Mouse (Mus musculus): ENCODE data around the gene Chrnb1.

Gene Chrnb1

GRCm38 (mm10) chr11:69774961-69775360 is 20.8 kb downstream of the Chrnb1 start:
- no peak for DNase-seq (ENCODE audit: low spot score)

DNA sequence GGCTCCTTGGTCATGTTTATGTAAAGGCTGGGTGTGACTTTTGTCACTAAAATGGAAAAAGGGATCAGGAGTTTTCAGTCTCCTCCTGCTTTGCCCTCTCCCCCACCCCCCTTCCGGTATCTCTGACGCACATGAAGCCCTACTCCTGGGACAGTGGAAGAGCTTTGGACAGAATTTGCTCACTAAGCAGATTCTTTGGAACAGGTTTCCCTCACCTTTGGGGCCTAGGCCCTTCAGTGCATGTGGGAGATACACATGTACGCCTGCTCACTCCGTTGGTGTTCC is 28.2 kb downstream of the Chrnb1 start:
- DNase-seq (ENCODE audit: low spot score), result no peak

DNA sequence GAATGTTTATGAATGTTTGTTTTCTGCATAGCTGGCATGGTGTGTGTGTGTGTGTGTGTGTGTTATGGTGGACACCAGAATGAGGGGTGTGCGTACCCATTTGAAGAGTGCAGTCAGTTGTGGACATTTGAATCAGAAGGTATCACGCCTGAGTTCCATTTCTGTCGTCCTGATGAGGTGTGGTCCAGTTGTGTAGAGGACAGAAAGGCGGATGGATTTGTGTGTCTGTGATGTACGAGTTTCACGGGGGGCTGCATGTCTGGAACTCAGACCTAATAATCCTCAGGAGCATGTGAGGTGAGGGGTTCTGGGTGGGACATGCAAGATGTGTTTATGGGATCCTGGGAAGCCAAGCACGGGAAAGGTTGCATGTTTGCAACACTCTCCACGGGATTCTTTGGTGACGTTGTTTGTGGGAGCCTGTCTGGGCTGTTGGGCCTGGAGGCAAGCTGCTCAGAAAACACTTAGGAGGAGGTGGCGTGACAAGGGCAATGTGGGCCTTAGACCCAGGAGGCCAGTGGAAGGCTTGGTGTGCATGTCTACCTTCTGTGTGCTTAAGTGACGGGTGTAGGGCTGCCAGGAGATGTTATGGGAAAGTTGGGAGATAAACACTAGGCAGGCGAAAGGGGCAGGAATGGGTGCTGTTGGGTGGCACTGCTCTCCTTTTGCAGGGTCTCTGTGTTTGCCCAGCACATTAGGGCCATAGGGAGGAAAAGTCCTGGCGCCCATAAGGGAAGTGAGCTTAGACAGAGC is 28.7 kb downstream of the Chrnb1 start:
- no peak for DNase-seq (ENCODE audit: low spot score)

DNA sequence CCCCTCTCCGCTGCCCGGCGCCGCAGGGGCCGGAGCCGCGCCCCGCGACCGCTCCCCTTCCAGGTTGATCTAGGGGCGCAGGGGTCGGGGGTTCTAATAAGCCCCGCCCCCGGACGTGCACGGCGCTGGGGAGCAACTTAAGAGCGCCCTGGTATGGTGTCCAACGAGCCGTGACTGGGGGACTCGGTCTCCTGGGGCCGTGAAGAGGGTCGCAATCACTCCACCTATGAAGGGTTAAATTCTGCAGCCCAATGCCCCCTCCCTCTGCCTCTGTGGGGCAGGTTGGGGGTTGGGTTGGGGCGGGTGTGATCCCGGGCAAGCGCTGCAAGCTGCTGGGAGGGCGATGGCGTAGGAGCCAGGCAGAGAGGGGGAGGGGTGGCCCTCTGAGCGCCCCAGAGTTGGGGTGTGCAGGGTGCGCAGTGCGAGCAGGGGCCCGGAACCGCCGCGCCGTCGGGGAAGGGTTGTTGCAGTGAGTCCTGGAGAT is 29.6 kb downstream of the Chrnb1 start:
- DNase-seq (ENCODE audit: low spot score), result no peak

DNA sequence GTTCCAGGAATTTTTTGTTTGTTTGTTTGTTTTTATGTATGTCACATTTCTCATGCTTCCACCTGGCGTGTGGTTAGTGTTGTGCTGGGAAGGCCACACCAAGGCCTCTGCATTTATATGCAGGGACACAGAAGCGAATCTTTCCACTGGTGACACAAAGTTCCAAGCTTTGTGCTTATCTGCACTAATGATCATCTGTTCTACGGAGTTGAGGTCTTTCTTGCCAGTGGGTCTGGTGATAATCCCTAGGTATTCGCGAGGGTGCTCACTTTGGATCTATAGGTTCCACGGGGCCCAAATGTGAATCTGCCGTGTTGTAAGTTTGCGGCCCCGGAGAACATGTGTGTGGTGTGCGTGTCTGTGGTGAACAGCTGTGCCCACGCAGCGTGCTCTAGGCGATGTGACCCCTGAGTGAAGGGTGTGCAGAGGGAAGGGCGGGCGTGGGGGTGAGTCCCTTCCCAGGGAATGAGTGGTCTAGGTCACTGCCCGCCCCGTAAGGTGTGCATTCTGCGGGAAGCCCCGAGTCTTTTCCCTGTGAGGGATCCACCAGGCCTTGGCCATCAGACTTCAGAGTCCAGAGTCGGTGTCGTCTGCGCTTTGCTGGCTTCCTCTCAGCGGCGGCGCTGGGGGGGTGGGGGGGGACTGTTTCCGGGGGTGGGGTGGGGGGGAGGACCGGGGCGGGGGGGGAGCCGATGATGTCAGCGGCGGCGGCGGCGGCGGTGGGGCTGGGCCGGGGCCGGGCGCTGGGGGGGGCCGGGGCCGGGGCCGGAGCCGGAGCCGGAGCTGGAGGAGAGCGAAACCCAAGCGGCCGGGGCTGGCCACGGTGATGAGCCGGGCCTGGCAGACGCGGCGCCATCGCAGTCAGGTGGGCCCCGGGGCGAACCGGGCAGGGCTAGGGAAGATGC is 30.3 kb downstream of the Chrnb1 start, which contains the start of gene Zbtb4:
TSS of gene Zbtb4 (plus strand) at position 692 of the 905 bp plus-strand sequence.
- DNase-seq (ENCODE audit: low spot score), result no peak

GRCm38 (mm10) chr11:69763551-69763950 is 32.2 kb downstream of the Chrnb1 start:
- DNase-seq (ENCODE audit: low spot score), result no peak

GRCm38 (mm10) chr11:69761868-69762267 is 33.9 kb downstream of the Chrnb1 start, which contains the start of gene Slc35g3:
Gene Slc35g3, minus strand, starts transcription at chr11:69761968.
- DNase-seq (ENCODE audit: low spot score), result no peak

DNA sequence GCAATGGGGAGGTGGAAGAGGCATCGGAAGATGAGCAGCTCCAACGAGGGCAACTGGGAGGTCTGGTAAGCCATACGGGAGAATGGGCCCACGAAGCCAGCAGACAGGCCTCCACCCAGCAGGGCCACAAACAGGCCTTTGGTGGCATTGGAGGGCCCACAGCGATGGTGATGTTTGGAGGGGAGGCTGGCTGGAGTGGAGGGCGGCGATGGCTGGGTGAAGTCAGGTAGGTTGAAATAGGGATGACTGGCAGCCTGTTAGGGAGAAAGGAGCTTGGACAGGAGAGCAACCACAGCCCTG is 34.9 kb downstream of the Chrnb1 start:
- DNase-seq (ENCODE audit: low spot score), result no peak

GRCm38 (mm10) chr11:69760160-69760900 is 35.4 kb downstream of the Chrnb1 start:
- no peak for DNase-seq (ENCODE audit: low spot score)

GRCm38 (mm10) chr11:69758971-69759721 is 36.6 kb downstream of the Chrnb1 start:
- DNase-seq (ENCODE audit: low spot score), result peak; percentile 66

DNA sequence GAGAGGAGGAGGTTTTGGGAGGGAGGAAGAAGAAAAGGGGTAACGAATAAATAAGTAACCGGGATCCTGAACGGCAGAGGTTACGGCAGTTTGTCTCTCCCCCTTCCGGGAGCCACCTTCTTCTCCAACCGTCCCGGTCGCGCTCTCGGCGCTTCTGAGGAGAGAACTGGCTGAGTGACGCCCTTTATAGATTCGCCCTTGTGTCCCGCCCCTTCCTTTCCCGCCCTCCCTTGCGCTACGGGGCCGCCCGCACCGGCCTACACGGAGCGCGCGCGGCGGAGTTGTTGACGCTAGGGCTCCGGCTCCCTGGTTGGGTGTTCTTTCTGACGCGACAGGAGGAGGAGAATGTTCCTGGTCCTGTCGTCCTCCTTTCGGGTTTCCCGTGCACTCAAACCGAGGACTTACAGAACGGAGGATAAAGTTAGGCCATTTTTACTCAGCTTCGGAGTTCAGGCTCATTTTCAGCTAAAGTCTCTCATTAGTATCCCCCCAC is 37.2 kb downstream of the Chrnb1 start, which contains the start of gene Polr2a:
TSS of gene Polr2a (minus strand) at position 160 of the 493 bp plus-strand sequence.
- DNase-seq (ENCODE audit: low spot score), result peak; percentile 93

DNA sequence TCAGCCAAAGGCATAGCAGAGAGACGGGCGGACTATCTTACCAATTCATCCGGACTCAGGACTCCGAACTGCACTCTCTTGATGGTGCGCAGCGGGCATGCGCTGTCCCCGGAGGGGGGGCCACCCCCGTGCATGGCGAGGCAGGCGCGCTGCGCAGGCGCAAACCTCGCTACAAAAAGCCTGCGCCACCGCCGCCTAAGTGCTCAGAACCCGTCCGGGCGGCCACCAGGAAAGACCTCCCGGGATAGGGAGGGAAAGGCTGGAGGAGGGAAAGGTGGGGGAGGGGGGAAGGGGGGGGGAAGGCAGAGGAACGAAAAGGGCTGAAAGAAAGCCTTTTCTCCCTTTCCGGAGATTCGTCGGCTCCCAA is 37.7 kb downstream of the Chrnb1 start:
- DNase-seq (ENCODE audit: low spot score), result peak; percentile 94

DNA sequence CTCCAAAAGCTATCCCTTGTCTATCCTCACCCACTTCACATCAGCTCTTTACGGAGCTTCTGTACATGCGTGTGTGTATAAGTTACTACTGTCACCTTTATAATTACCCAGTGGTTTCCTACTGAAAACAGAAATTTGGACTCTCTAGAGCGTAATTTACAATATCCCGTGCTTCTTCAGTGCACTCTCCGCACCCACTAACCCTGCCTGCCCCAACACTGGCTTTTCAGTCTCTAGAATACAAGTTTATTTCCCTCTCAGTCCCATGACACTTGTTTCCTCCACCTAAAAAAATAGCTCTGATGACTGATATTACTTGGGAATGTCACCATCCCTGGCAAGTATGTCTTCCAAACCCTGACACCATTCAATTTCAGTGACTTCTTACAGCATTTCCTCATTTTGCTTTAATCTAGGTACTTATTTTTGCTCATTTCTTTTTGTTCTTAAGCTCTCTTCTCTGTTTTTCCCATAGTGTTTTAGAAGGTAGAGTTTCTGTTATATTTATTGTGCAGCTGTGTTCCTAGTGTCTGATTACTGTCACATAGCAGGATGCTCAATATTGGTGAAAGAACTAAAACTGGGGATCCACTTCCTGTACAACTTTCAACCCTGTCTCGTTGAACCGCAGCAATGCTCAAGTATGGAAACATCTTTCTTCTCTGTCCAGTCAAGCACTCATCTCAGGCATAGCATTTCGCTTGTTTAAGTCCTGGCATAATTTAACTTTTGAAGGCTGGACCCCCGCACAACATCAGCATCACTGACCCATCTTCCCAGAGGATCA is 38.2 kb downstream of the Chrnb1 start:
- no peak for DNase-seq (ENCODE audit: low spot score)

GRCm38 (mm10) chr11:69754701-69755100 is 41.0 kb downstream of the Chrnb1 start:
- no peak for DNase-seq (ENCODE audit: low spot score)

DNA sequence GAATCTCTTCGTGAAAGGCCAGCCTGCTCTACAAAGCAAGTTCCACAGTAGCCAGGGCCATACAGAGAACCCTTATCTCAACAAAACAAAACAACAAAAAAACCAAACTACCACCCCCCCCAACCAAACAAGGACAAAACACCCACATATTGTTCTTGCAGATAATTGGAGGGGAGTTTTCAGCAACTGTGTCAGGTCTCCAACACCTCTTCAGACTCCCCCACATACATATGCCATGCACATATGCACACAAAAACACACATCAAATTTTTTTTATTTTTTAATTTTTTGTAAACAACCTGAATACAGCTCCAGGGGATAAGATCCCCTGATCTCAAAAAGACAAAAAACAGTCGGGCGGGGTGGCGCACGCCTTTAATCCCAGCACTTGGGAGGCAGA is 41.5 kb downstream of the Chrnb1 start:
- DNase-seq (ENCODE audit: low spot score), result no peak

- no peak for DNase-seq (ENCODE audit: low spot score)
Observed at GRCm38 (mm10) chr11:69752686-69753085, 43.1 kb downstream of the Chrnb1 start.

DNA sequence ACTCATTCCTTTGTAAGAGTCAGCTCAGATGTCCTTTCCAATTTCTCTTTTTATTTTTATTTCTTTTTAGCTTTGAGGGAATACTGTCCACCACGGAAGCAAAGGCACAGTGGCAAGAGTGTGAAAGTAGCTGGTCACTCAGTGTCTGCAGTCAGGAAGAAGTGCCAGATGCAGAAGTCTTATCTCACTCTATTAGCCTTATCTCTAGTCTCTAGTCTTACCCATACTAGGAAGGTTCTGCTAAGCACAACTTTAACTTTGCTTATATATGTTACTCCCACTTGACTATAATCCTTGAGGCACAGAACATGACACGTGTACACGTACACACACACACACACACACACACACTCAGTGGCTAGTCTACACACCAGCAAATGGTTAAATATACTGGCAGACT is 44.1 kb downstream of the Chrnb1 start:
- no peak for DNase-seq (ENCODE audit: low spot score)
